Mouse (Mus musculus) lung, postnatal 25 days (tissue): ENCODE measurements around the gene Fbln5.

ENCODE experiments used
- DNase-seq: peaks from one replicate; pipeline ENCODE4 v3.0.0; 2022; ENCODE audit warnings: low spot score

Fbln5 gene

GRCm38 (mm10) chr12:101818608-101819370, at the start of gene Fbln5:
TSS of gene Fbln5 (minus strand) at chr12:101819055.
- DNase-seq, result peak; percentile 69

- no peak for DNase-seq
Observed at GRCm38 (mm10) chr12:101862286-101862964, 43.6 kb upstream of the Fbln5 start.

- no peak for DNase-seq
Observed at GRCm38 (mm10) chr12:101860256-101860655, 41.4 kb upstream of the Fbln5 start.

GRCm38 (mm10) chr12:101858011-101858410, 39.2 kb upstream of the Fbln5 start:
- no peak for DNase-seq

- no peak for DNase-seq
Observed at GRCm38 (mm10) chr12:101854336-101854735, 35.5 kb upstream of the Fbln5 start.

GRCm38 (mm10) chr12:101851846-101852564, 33.1 kb upstream of the Fbln5 start:
- DNase-seq, result no peak

- DNase-seq, result no peak
Observed at GRCm38 (mm10) chr12:101851314-101851713, 32.5 kb upstream of the Fbln5 start.

- DNase-seq, result no peak
Observed at GRCm38 (mm10) chr12:101836546-101837274, 17.9 kb upstream of the Fbln5 start.

GRCm38 (mm10) chr12:101834715-101835114, 15.9 kb upstream of the Fbln5 start:
- no peak for DNase-seq

- no peak for DNase-seq
Observed at GRCm38 (mm10) chr12:101833776-101834175, 14.9 kb upstream of the Fbln5 start.

GRCm38 (mm10) chr12:101833115-101833506, 14.3 kb upstream of the Fbln5 start:
- no peak for DNase-seq

- no peak for DNase-seq
Observed at GRCm38 (mm10) chr12:101832179-101833114, 13.6 kb upstream of the Fbln5 start.

- DNase-seq, result no peak
Observed at GRCm38 (mm10) chr12:101831221-101831620, 12.4 kb upstream of the Fbln5 start.

GRCm38 (mm10) chr12:101823161-101823560, 4.3 kb upstream of the Fbln5 start:
- DNase-seq, result no peak

GRCm38 (mm10) chr12:101821596-101821995, 2.7 kb upstream of the Fbln5 start:
- no peak for DNase-seq

GRCm38 (mm10) chr12:101819570-101819969, 715 bp upstream of the Fbln5 start:
- no peak for DNase-seq

GRCm38 (mm10) chr12:101818246-101818607, 628 bp downstream of the Fbln5 start:
- DNase-seq, result no peak

GRCm38 (mm10) chr12:101816810-101817209, 2.0 kb downstream of the Fbln5 start:
- peak; percentile 34 for DNase-seq

GRCm38 (mm10) chr12:101815796-101816195, 3.1 kb downstream of the Fbln5 start:
- no peak for DNase-seq

GRCm38 (mm10) chr12:101814423-101814822, 4.4 kb downstream of the Fbln5 start:
- no peak for DNase-seq

GRCm38 (mm10) chr12:101811181-101811580, 7.7 kb downstream of the Fbln5 start:
- peak; percentile 39 for DNase-seq
